ENCODE assay signal across 11 mouse cellular contexts in the genomic region with DNA sequence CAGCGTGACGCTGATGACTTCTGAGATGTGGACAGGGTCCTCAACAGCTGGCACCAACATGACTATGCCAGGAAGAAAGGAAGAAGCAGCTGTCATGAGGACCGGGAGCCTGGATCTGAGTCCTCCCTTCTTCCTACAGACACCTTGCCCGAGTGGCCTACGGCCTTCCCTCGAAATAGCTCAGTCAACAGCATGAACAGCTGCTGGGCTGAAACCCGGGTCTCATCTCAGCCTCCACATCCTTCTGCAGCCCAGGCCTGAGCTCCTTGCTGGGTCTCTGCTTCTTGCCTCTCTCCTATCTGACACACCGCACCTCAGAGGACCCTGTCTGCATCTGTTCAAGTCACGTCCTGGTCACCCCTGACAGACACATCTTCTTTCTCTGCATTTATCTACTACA. TPM values are rescaled to one million over a fixed set of nuclear protein-coding genes. Genes with fewer than 3 reads are reported as not detected.
A peak's percentile ranks its signal among the peaks of the same experiment; 100 is the strongest.
DNase-seq lines count a peak whose midpoint lies in the region; ATAC-seq lines count a peak whose summit lies in the region.
"Had no signal": no experiment of that assay in that cellular context is flagged by ENCODE, and none has a peak within 500 bp of the region (broad histone marks: within the 10 kb centered on the region; RNA-seq: fewer than 3 reads in every experiment).

No protein-coding gene starts in this region.

- H3K4me1 ChIP-seq in midbrain, embryonic 16.5 days (ENCODE audit: control insufficient read depth, insufficient read depth, low read length), result no peaks in the 10 kb centered on the region
- H3K4me1 ChIP-seq in midbrain, embryonic 14.5 days (ENCODE audit: control insufficient read depth, insufficient read depth, low read length), result no peaks in the 10 kb centered on the region

- H3K4me2 ChIP-seq in midbrain, embryonic 16.5 days (ENCODE audit: low read length), result no peak overlapping the region
- H3K4me2 ChIP-seq in midbrain, embryonic 14.5 days (ENCODE audit: low read length), result no peak overlapping the region

- H3K9me3 ChIP-seq in midbrain, embryonic 16.5 days (replicated peaks; ENCODE audit: control insufficient read depth, low read length, poor library complexity, severe bottlenecking), result no peaks in the 10 kb centered on the region
- no peaks in the 10 kb centered on the region for H3K9me3 ChIP-seq in midbrain, embryonic 14.5 days (ENCODE audit: control insufficient read depth, low read length)
- H3K9me3 ChIP-seq: G1E had no signal

- ATAC-seq in midbrain, embryonic 16.5 days, result no peak
- ATAC-seq in midbrain, embryonic 14.5 days (ENCODE audit: low FRiP score, low TSS enrichment), result no peak
- ATAC-seq: activated CD4-positive, CD25-positive, alpha-beta regulatory T cell, adult 4 months; Patski had no signal

- H3K27me3 ChIP-seq in midbrain, embryonic 16.5 days (ENCODE audit: control insufficient read depth, insufficient read depth, low read depth, low read length), result no peaks in the 10 kb centered on the region
- no peaks in the 10 kb centered on the region for H3K27me3 ChIP-seq in midbrain, embryonic 14.5 days (ENCODE audit: control insufficient read depth, insufficient read depth, low read length)
- H3K27me3 ChIP-seq: Patski had no signal

- H3K36me3 ChIP-seq in midbrain, embryonic 16.5 days (ENCODE audit: control insufficient read depth, insufficient read depth, low read length), result no peaks in the 10 kb centered on the region
- H3K36me3 ChIP-seq in midbrain, embryonic 14.5 days (ENCODE audit: control insufficient read depth, insufficient read depth, low read length), result peaks cover 5% of the 10 kb centered on the region; the same call in 1 of the 2 replicates
- H3K36me3 ChIP-seq: G1E had no signal

- WGBS in midbrain, embryonic 16.5 days, result 95% methylated on average over 9 of the region's 9 CpGs
- 94% methylated on average over 9 of the region's 9 CpGs for WGBS in midbrain, embryonic 14.5 days

- H3K9ac ChIP-seq in midbrain, embryonic 16.5 days (ENCODE audit: low read depth, low read length), result 0 out of 2 replicates have a peak overlapping the region, but pooled peaks have one; percentile 3
- H3K9ac ChIP-seq in midbrain, embryonic 14.5 days (replicated peaks; ENCODE audit: low read length), result no peak overlapping the region

- H3K4me3 ChIP-seq in midbrain, embryonic 16.5 days (ENCODE audit: low read depth, low read length), result no peak overlapping the region
- no peak overlapping the region for H3K4me3 ChIP-seq in midbrain, embryonic 14.5 days (replicated peaks; ENCODE audit: low read depth, low read length)

- H3K27ac ChIP-seq in midbrain, embryonic 16.5 days (ENCODE audit: low read length), result no peak overlapping the region
- no peak overlapping the region for H3K27ac ChIP-seq in midbrain, embryonic 14.5 days (replicated peaks; ENCODE audit: low read depth, low read length)

- DNase-seq in heart, adult 11 months, result peak; percentile 90
- DNase-seq in heart, adult 18-20 months, result no peak
- no peak for DNase-seq in midbrain, embryonic 14.5 days
- DNase-seq: adrenal gland, adult 8-10 months; adrenal gland, postnatal 10 days; cerebellum, adult 11-12 months had no signal

RNA-seq across cellular contexts. Expression of a gene that starts 7.7 kb away (rescaled TPM):
- 1 to 10 TPM; 3.5 TPM for total RNA-seq in heart, adult 18-20 months (2021)
- 17.4 and 20.7 TPM in 2 replicates for polyA plus RNA-seq in midbrain, embryonic 16.5 days (2015; fragmentation: Nextera tagmentation; extraction: Ambion mirVana)
- 10.8 and 14.5 TPM in 2 replicates for polyA plus RNA-seq in midbrain, embryonic 14.5 days (2014; fragmentation: Nextera tagmentation; extraction: Ambion mirVana)
- polyA plus RNA-seq: G1E had no signal

RNA-seq across cellular contexts. Expression of a gene that starts 9.8 kb away (rescaled TPM):
- 10 to 100 TPM; 37.9 to 50.5 TPM for total RNA-seq in heart, adult 18-20 months (2021)
- 19.5 and 20.8 TPM in 2 replicates for polyA plus RNA-seq in midbrain, embryonic 16.5 days (2015; fragmentation: Nextera tagmentation; extraction: Ambion mirVana)
- 11.7 and 21.2 TPM in 2 replicates for polyA plus RNA-seq in midbrain, embryonic 14.5 days (2014; fragmentation: Nextera tagmentation; extraction: Ambion mirVana)

RNA-seq across cellular contexts. Expression of a gene that starts 27.1 kb away (rescaled TPM):
- 10 to 100 TPM; 28.3 to 28.6 TPM for total RNA-seq in heart, adult 18-20 months (2021)
- polyA plus RNA-seq in midbrain, embryonic 16.5 days (2015; fragmentation: Nextera tagmentation; extraction: Ambion mirVana), result 43.5 and 48.4 TPM in 2 replicates
- 33.7 and 38.1 TPM in 2 replicates for polyA plus RNA-seq in midbrain, embryonic 14.5 days (2014; fragmentation: Nextera tagmentation; extraction: Ambion mirVana)
- polyA plus RNA-seq: G1E had no signal

RNA-seq across cellular contexts. Expression of a gene that starts 27.2 kb away (rescaled TPM):
- total RNA-seq in heart, adult 18-20 months (2021), result under 1 TPM; 0.55 to 0.64 TPM
- 0.80 and 0.87 TPM in 2 replicates for polyA plus RNA-seq in midbrain, embryonic 16.5 days (2015; fragmentation: Nextera tagmentation; extraction: Ambion mirVana)
- 0.35 TPM in 1 of 2 replicates, not detected in the other for polyA plus RNA-seq in midbrain, embryonic 14.5 days (2014; fragmentation: Nextera tagmentation; extraction: Ambion mirVana)
- polyA plus RNA-seq: activated CD4-positive, CD25-positive, alpha-beta regulatory T cell, adult 4 months; CD4-positive, CD25-positive, alpha-beta regulatory T cell, adult 4 months; G1E had no signal

RNA-seq across cellular contexts. Expression of a gene that starts 41.7 kb away (rescaled TPM):
- 10 to 100 TPM; 27.4 to 27.6 TPM for total RNA-seq in heart, adult 18-20 months (2021)
- 59.1 and 61.5 TPM in 2 replicates for polyA plus RNA-seq in midbrain, embryonic 16.5 days (2015; fragmentation: Nextera tagmentation; extraction: Ambion mirVana)
- 39.2 and 54.4 TPM in 2 replicates for polyA plus RNA-seq in midbrain, embryonic 14.5 days (2014; fragmentation: Nextera tagmentation; extraction: Ambion mirVana)
